Comparison of ENCODE assay signal across 8 mouse cellular contexts in genomic region chr11:120695184-120695583, GRCm38 (mm10). TPM values are rescaled to one million over a fixed set of nuclear protein-coding genes. Genes with fewer than 3 reads are reported as not detected.
DNase-seq lines count a peak whose midpoint lies in the region; ATAC-seq lines count a peak whose summit lies in the region.

No protein-coding gene starts in this region.

- ATAC-seq in heart, embryonic 12.5 days (ENCODE audit: insufficient number of reproducible peaks, low FRiP score): peak; percentile 38; the same call in 1 of the 2 replicates
- ATAC-seq in forebrain, embryonic 14.5 days: peak; percentile 68; the same call in 1 of the 2 replicates

- H3K36me3 ChIP-seq in heart, embryonic 12.5 days: peaks cover 40% of the 10 kb centered on the region
- H3K36me3 ChIP-seq in forebrain, embryonic 14.5 days (ENCODE audit: control insufficient read depth, insufficient read depth, low read length): peaks cover 30% of the 10 kb centered on the region

- H3K27ac ChIP-seq in heart, embryonic 12.5 days (ENCODE audit: poor library complexity, severe bottlenecking): peak overlapping the region; percentile 52; the same call in 1 of the 2 replicates
- H3K27ac ChIP-seq in forebrain, embryonic 14.5 days (ENCODE audit: low read depth, low read length): no peak overlapping the region

- H3K27me3 ChIP-seq in heart, embryonic 12.5 days (replicated peaks): no peaks in the 10 kb centered on the region
- no peaks in the 10 kb centered on the region for H3K27me3 ChIP-seq in forebrain, embryonic 14.5 days (replicated peaks; ENCODE audit: control insufficient read depth, insufficient read depth, low read length)

- no peaks in the 10 kb centered on the region for H3K9me3 ChIP-seq in heart, embryonic 12.5 days (replicated peaks)
- no peaks in the 10 kb centered on the region for H3K9me3 ChIP-seq in forebrain, embryonic 14.5 days (replicated peaks; ENCODE audit: control insufficient read depth, low read length)

- 26% methylated on average over 4 of the region's 4 CpGs for WGBS in heart, embryonic 12.5 days
- 25% methylated on average over 4 of the region's 4 CpGs for WGBS in forebrain, embryonic 14.5 days

- H3K4me1 ChIP-seq in heart, embryonic 12.5 days (replicated peaks): peaks cover 63% of the 10 kb centered on the region
- H3K4me1 ChIP-seq in forebrain, embryonic 14.5 days (ENCODE audit: control insufficient read depth, insufficient read depth, low read length): no peaks in the 10 kb centered on the region

- H3K4me3 ChIP-seq in heart, embryonic 12.5 days: no peak overlapping the region
- H3K4me3 ChIP-seq in forebrain, embryonic 14.5 days (ENCODE audit: low read depth, low read length): no peak overlapping the region

- peak overlapping the region; percentile 15; the same call in 1 of the 2 replicates for H3K4me2 ChIP-seq in heart, embryonic 12.5 days
- no peak overlapping the region for H3K4me2 ChIP-seq in forebrain, embryonic 14.5 days (ENCODE audit: low read length)

- H3K9ac ChIP-seq in heart, embryonic 12.5 days: peak overlapping the region; percentile 37; the same call in 1 of the 2 replicates
- H3K9ac ChIP-seq in forebrain, embryonic 14.5 days (ENCODE audit: low read length): no peak overlapping the region

- DNase-seq in heart, adult 9 months (ENCODE audit: low spot score in 2 of 2): no peak
- peak; percentile 72 for DNase-seq in adrenal gland, postnatal 14 days
- DNase-seq in forebrain, embryonic 14.5 days (ENCODE audit: low spot score): peak; percentile 59
- DNase-seq in lung, postnatal 4 days: peak; percentile 58 to 84
- DNase-seq in urinary bladder, adult 18-20 months (ENCODE audit: low spot score in 2 of 2): no peak
- DNase-seq in frontal cortex, adult 2 months (ENCODE audit: extremely low spot score in 1 of 2, low spot score in 1 of 2): no peak
- no peak for DNase-seq in layer of hippocampus, adult 18-20 months (ENCODE audit: low spot score in 2 of 2)

RNA-seq across cellular contexts. Expression of gene Cenpx, which starts 18.4 kb away (rescaled TPM):
- 117 and 119 TPM in 2 replicates for polyA plus RNA-seq in heart, embryonic 12.5 days (2016; fragmentation: Nextera tagmentation; extraction: Ambion mirVana)
- total RNA-seq in adrenal gland, postnatal 14 days (2021): 46.4 and 52.5 TPM in 2 replicates
- polyA plus RNA-seq in forebrain, embryonic 14.5 days (2014; fragmentation: Nextera tagmentation; extraction: Ambion mirVana): 108 and 140 TPM in 2 replicates
- 34.0 and 37.4 TPM in 2 replicates for polyA plus RNA-seq in frontal cortex, adult 2 months (2012; rRNA removed)
- 10 to 100 TPM; 15.8 to 18.7 TPM for total RNA-seq in layer of hippocampus, adult 18-20 months (2021)

RNA-seq across cellular contexts. Expression of gene Lrrc45, which starts 18.5 kb away (rescaled TPM):
- polyA plus RNA-seq in heart, embryonic 12.5 days (2016; fragmentation: Nextera tagmentation; extraction: Ambion mirVana): 35.2 and 37.0 TPM in 2 replicates
- 27.2 and 31.5 TPM in 2 replicates for total RNA-seq in adrenal gland, postnatal 14 days (2021)
- polyA plus RNA-seq in forebrain, embryonic 14.5 days (2014; fragmentation: Nextera tagmentation; extraction: Ambion mirVana): 39.0 and 59.5 TPM in 2 replicates
- 111 and 130 TPM in 2 replicates for polyA plus RNA-seq in frontal cortex, adult 2 months (2012; rRNA removed)
- 10 to 100 TPM; 49.1 to 60.5 TPM for total RNA-seq in layer of hippocampus, adult 18-20 months (2021)

RNA-seq across cellular contexts. Expression of gene Aspscr1, which starts 22.4 kb away (rescaled TPM):
- polyA plus RNA-seq in heart, embryonic 12.5 days (2016; fragmentation: Nextera tagmentation; extraction: Ambion mirVana): 103 and 114 TPM in 2 replicates
- 69.4 and 71.3 TPM in 2 replicates for total RNA-seq in adrenal gland, postnatal 14 days (2021)
- 129 TPM in 2 replicates for polyA plus RNA-seq in forebrain, embryonic 14.5 days (2014; fragmentation: Nextera tagmentation; extraction: Ambion mirVana)
- 45.1 and 51.8 TPM in 2 replicates for polyA plus RNA-seq in frontal cortex, adult 2 months (2012; rRNA removed)
- 10 to 100 TPM; 46.1 to 54.3 TPM for total RNA-seq in layer of hippocampus, adult 18-20 months (2021)

RNA-seq across cellular contexts. Expression of gene Rac3, which starts 26.1 kb away (rescaled TPM):
- 7.6 and 8.4 TPM in 2 replicates for polyA plus RNA-seq in heart, embryonic 12.5 days (2016; fragmentation: Nextera tagmentation; extraction: Ambion mirVana)
- total RNA-seq in adrenal gland, postnatal 14 days (2021): 3.2 and 5.3 TPM in 2 replicates
- 110 and 119 TPM in 2 replicates for polyA plus RNA-seq in forebrain, embryonic 14.5 days (2014; fragmentation: Nextera tagmentation; extraction: Ambion mirVana)
- polyA plus RNA-seq in frontal cortex, adult 2 months (2012; rRNA removed): 65.0 and 73.7 TPM in 2 replicates
- total RNA-seq in layer of hippocampus, adult 18-20 months (2021): 10 to 100 TPM; 32.0 to 40.0 TPM

RNA-seq across cellular contexts. Expression of gene Dcxr, which starts 31.9 kb away (rescaled TPM):
- 4.3 and 5.4 TPM in 2 replicates for polyA plus RNA-seq in heart, embryonic 12.5 days (2016; fragmentation: Nextera tagmentation; extraction: Ambion mirVana)
- total RNA-seq in adrenal gland, postnatal 14 days (2021): 31.8 and 41.9 TPM in 2 replicates
- polyA plus RNA-seq in forebrain, embryonic 14.5 days (2014; fragmentation: Nextera tagmentation; extraction: Ambion mirVana): 11.2 and 13.7 TPM in 2 replicates
- polyA plus RNA-seq in frontal cortex, adult 2 months (2012; rRNA removed): 24.2 and 25.6 TPM in 2 replicates
- 10 to 100 TPM; 12.3 to 13.6 TPM for total RNA-seq in layer of hippocampus, adult 18-20 months (2021)

Comparison
In these comparisons a context has a peak if more than half of its experiments do, and no peak if none do; other contexts are left out.
1. DNase-seq: peak in adrenal gland, postnatal 14 days (single experiment), forebrain, embryonic 14.5 days (single experiment) and lung, postnatal 4 days (2 of 2); none in heart, adult 9 months (0 of 2), urinary bladder, adult 18-20 months (0 of 2), frontal cortex, adult 2 months (0 of 2) and layer of hippocampus, adult 18-20 months (0 of 2).